Mouse (Mus musculus) frontal cortex, postnatal 14 days (tissue): ENCODE data around the gene Tctex1d1.

Source experiments
- DNase-seq, 2 experiments: peaks; one replicate each; pipeline ENCODE4 v3.0.0; 2022; ENCODE audit warnings: low spot score in 2 of 2

Tctex1d1 gene

GRCm38 (mm10) chr4:102988526-102988925, 10.1 kb downstream of the Tctex1d1 start:
- DNase-seq, result no peak

GRCm38 (mm10) chr4:102989391-102989790, 11.0 kb downstream of the Tctex1d1 start:
- DNase-seq, result no peak

- no peak for DNase-seq
Observed at GRCm38 (mm10) chr4:102990016-102990415, 11.6 kb downstream of the Tctex1d1 start.

- DNase-seq, result no peak
Observed at GRCm38 (mm10) chr4:102990595-102991340, 12.4 kb downstream of the Tctex1d1 start.

GRCm38 (mm10) chr4:102991685-102992084, 13.3 kb downstream of the Tctex1d1 start:
- no peak for DNase-seq

- no peak for DNase-seq
Observed at GRCm38 (mm10) chr4:103004681-103005080, 26.3 kb downstream of the Tctex1d1 start.

GRCm38 (mm10) chr4:103005190-103005945, 27.0 kb downstream of the Tctex1d1 start:
- no peak for DNase-seq

GRCm38 (mm10) chr4:103006266-103006665, 27.9 kb downstream of the Tctex1d1 start:
- DNase-seq, result no peak

GRCm38 (mm10) chr4:103006943-103007418, 28.6 kb downstream of the Tctex1d1 start:
- DNase-seq, result no peak

- no peak for DNase-seq
Observed at GRCm38 (mm10) chr4:103010734-103011133, 32.3 kb downstream of the Tctex1d1 start.

- DNase-seq, result no peak
Observed at GRCm38 (mm10) chr4:103011823-103012222, 33.4 kb downstream of the Tctex1d1 start.

GRCm38 (mm10) chr4:103013490-103013889, 35.1 kb downstream of the Tctex1d1 start:
- DNase-seq, result no peak

GRCm38 (mm10) chr4:103026621-103027020, 48.2 kb downstream of the Tctex1d1 start, which contains the start of gene Insl5:
Gene Insl5, minus strand, starts transcription at chr4:103026842.
- no peak for DNase-seq

GRCm38 (mm10) chr4:103027745-103028144, 49.3 kb downstream of the Tctex1d1 start:
- no peak for DNase-seq

- no peak for DNase-seq
Observed at GRCm38 (mm10) chr4:103028177-103029088, 50.0 kb downstream of the Tctex1d1 start.

- DNase-seq, result no peak
Observed at GRCm38 (mm10) chr4:103039103-103039837, 60.9 kb downstream of the Tctex1d1 start.

- no peak for DNase-seq
Observed at GRCm38 (mm10) chr4:103039838-103040191, 61.4 kb downstream of the Tctex1d1 start.

GRCm38 (mm10) chr4:103042997-103043396, 64.6 kb downstream of the Tctex1d1 start:
- DNase-seq, result no peak

GRCm38 (mm10) chr4:103048046-103048445, 69.6 kb downstream of the Tctex1d1 start:
- no peak for DNase-seq
